Mouse (Mus musculus): ENCODE data around the gene Fam122c. TPM values are rescaled to one million over a fixed set of nuclear protein-coding genes. Genes with fewer than 3 reads are reported as not detected.

The Fam122c gene
- not detected in 2 replicates for polyA plus RNA-seq (2014; fragmentation: Nextera tagmentation; extraction: Ambion mirVana)

GRCm38 (mm10) chrX:53273124-53273523, at the start of gene Fam122c:
Gene Fam122c (plus strand): TSS chrX:53273424.
- Histone ChIP-seq H3K27ac (replicated peaks in 1 of 2; ENCODE audit: control insufficient read depth in 1 of 2, insufficient read depth in 1 of 2, low read depth in 2 of 2, low read length in 2 of 2) (no peak within 1 kb of the TSS), H3K27me3 (ENCODE audit: control insufficient read depth, insufficient read depth, low read length) (no peaks in the 10 kb centered on the region), H3K4me3 (ENCODE audit: control insufficient read depth in 1 of 2, insufficient read depth in 1 of 2, low read depth in 1 of 2, low read length in 2 of 2) (no peak within 1 kb of the TSS), H3K36me3 (ENCODE audit: control insufficient read depth, insufficient read depth, low read length) (no peaks in the 10 kb centered on the region), H3K4me1 (ENCODE audit: control insufficient read depth in 2 of 2, insufficient read depth in 2 of 2, low read length in 2 of 2) (no peaks in the 10 kb centered on the region; a peak in 1 of 4 replicates), H3K9ac (ENCODE audit: low read length) (no peak within 1 kb of the TSS), H3K9me3 (ENCODE audit: control insufficient read depth, low read length) (no peaks in the 10 kb centered on the region), H3K4me2 (ENCODE audit: low read length) (no peak within 1 kb of the TSS)
- 40% methylated on average over 1 of the region's 1 CpGs for WGBS
- no peak for ATAC-seq (ENCODE audit: insufficient number of reproducible peaks, insufficient read depth, low FRiP score, low read depth)

GRCm38 (mm10) chrX:53224353-53224944, 48.8 kb upstream of the Fam122c start:
- Histone ChIP-seq H3K4me2 (ENCODE audit: low read length) (no peak overlapping the region), H3K27me3 (ENCODE audit: control insufficient read depth, insufficient read depth, low read length) (no peaks in the 10 kb centered on the region), H3K4me3 (ENCODE audit: control insufficient read depth in 1 of 2, insufficient read depth in 1 of 2, low read depth in 1 of 2, low read length in 2 of 2) (no peak overlapping the region), H3K4me1 (ENCODE audit: control insufficient read depth in 2 of 2, insufficient read depth in 2 of 2, low read length in 2 of 2) (no peaks in the 10 kb centered on the region; a peak in 1 of 4 replicates), H3K9me3 (ENCODE audit: control insufficient read depth, low read length) (no peaks in the 10 kb centered on the region), H3K27ac (replicated peaks in 1 of 2; ENCODE audit: control insufficient read depth in 1 of 2, insufficient read depth in 1 of 2, low read depth in 2 of 2, low read length in 2 of 2) (peak overlapping the region; percentile 52 to 59), H3K36me3 (ENCODE audit: control insufficient read depth, insufficient read depth, low read length) (no peaks in the 10 kb centered on the region), H3K9ac (ENCODE audit: low read length) (no peak overlapping the region)
- 54% methylated on average over 6 of the region's 6 CpGs for WGBS
- no peak for ATAC-seq (ENCODE audit: insufficient number of reproducible peaks, insufficient read depth, low FRiP score, low read depth)

GRCm38 (mm10) chrX:53231965-53232364, 41.3 kb upstream of the Fam122c start:
- Histone ChIP-seq H3K9ac (ENCODE audit: low read length) (peak overlapping the region; percentile 65), H3K4me3 (ENCODE audit: control insufficient read depth in 1 of 2, insufficient read depth in 1 of 2, low read depth in 1 of 2, low read length in 2 of 2) (peak overlapping the region; percentile 24 to 26), H3K4me2 (ENCODE audit: low read length) (peak overlapping the region; percentile 63), H3K27ac (replicated peaks in 1 of 2; ENCODE audit: control insufficient read depth in 1 of 2, insufficient read depth in 1 of 2, low read depth in 2 of 2, low read length in 2 of 2) (peak overlapping the region; percentile 91 to 95), H3K4me1 (ENCODE audit: control insufficient read depth in 2 of 2, insufficient read depth in 2 of 2, low read length in 2 of 2) (peaks cover 0 to 5% of the 10 kb centered on the region in 2 experiments; a peak in 2 of 4 replicates), H3K9me3 (ENCODE audit: control insufficient read depth, low read length) (no peaks in the 10 kb centered on the region), H3K36me3 (ENCODE audit: control insufficient read depth, insufficient read depth, low read length) (no peaks in the 10 kb centered on the region), H3K27me3 (ENCODE audit: control insufficient read depth, insufficient read depth, low read length) (no peaks in the 10 kb centered on the region)
- 26% methylated on average over 13 of the region's 13 CpGs for WGBS
- ATAC-seq (ENCODE audit: insufficient number of reproducible peaks, insufficient read depth, low FRiP score, low read depth): no peak

- Histone ChIP-seq H3K4me1 (ENCODE audit: control insufficient read depth in 2 of 2, insufficient read depth in 2 of 2, low read length in 2 of 2) (peaks cover 0 to 5% of the 10 kb centered on the region in 2 experiments; a peak in 2 of 4 replicates), H3K4me3 (ENCODE audit: control insufficient read depth in 1 of 2, insufficient read depth in 1 of 2, low read depth in 1 of 2, low read length in 2 of 2) (no peak overlapping the region), H3K27ac (replicated peaks in 1 of 2; ENCODE audit: control insufficient read depth in 1 of 2, insufficient read depth in 1 of 2, low read depth in 2 of 2, low read length in 2 of 2) (peak overlapping the region in 1 of 2 experiments; percentile 21; a peak in 3 of 4 replicates), H3K9me3 (ENCODE audit: control insufficient read depth, low read length) (no peaks in the 10 kb centered on the region), H3K9ac (ENCODE audit: low read length) (no peak overlapping the region), H3K27me3 (ENCODE audit: control insufficient read depth, insufficient read depth, low read length) (no peaks in the 10 kb centered on the region), H3K36me3 (ENCODE audit: control insufficient read depth, insufficient read depth, low read length) (no peaks in the 10 kb centered on the region), H3K4me2 (ENCODE audit: low read length) (no peak overlapping the region)
- ATAC-seq (ENCODE audit: insufficient number of reproducible peaks, insufficient read depth, low FRiP score, low read depth): no peak
- 33% methylated on average over 4 of the region's 4 CpGs for WGBS
Observed at GRCm38 (mm10) chrX:53233689-53234088, 39.5 kb upstream of the Fam122c start.

GRCm38 (mm10) chrX:53236404-53236803, 36.8 kb upstream of the Fam122c start:
- no peaks in the 10 kb centered on the region for H3K27me3 ChIP-seq (ENCODE audit: control insufficient read depth, insufficient read depth, low read length)
- peaks cover 0 to 5% of the 10 kb centered on the region in 2 experiments; a peak in 2 of 4 replicates for H3K4me1 ChIP-seq (ENCODE audit: control insufficient read depth in 2 of 2, insufficient read depth in 2 of 2, low read length in 2 of 2)
- no peaks in the 10 kb centered on the region for H3K9me3 ChIP-seq (ENCODE audit: control insufficient read depth, low read length)
- H3K9ac ChIP-seq (ENCODE audit: low read length): no peak overlapping the region
- no peak overlapping the region for H3K4me3 ChIP-seq (ENCODE audit: control insufficient read depth in 1 of 2, insufficient read depth in 1 of 2, low read depth in 1 of 2, low read length in 2 of 2)
- 0 out of 4 replicates have a peak overlapping the region, but pooled peaks of 1 of the 2 experiments have one; percentile 37 for H3K27ac ChIP-seq (replicated peaks in 1 of 2; ENCODE audit: control insufficient read depth in 1 of 2, insufficient read depth in 1 of 2, low read depth in 2 of 2, low read length in 2 of 2)
- no peaks in the 10 kb centered on the region for H3K36me3 ChIP-seq (ENCODE audit: control insufficient read depth, insufficient read depth, low read length)
- WGBS: 30% methylated on average over 7 of the region's 7 CpGs
- ATAC-seq (ENCODE audit: insufficient number of reproducible peaks, insufficient read depth, low FRiP score, low read depth): no peak
- H3K4me2 ChIP-seq (ENCODE audit: low read length): no peak overlapping the region

- H3K27me3 ChIP-seq (ENCODE audit: control insufficient read depth, insufficient read depth, low read length): no peaks in the 10 kb centered on the region
- WGBS: 11% methylated on average over 2 of the region's 2 CpGs
Observed at GRCm38 (mm10) chrX:53237971-53238370, 35.3 kb upstream of the Fam122c start.

GRCm38 (mm10) chrX:53240011-53240410, 33.2 kb upstream of the Fam122c start, which contains the start of gene Plac1:
Gene Plac1 (minus strand): TSS chrX:53240111.
- Histone ChIP-seq H3K27ac (replicated peaks in 1 of 2; ENCODE audit: control insufficient read depth in 1 of 2, insufficient read depth in 1 of 2, low read depth in 2 of 2, low read length in 2 of 2) (no peak within 1 kb of the TSS), H3K36me3 (ENCODE audit: control insufficient read depth, insufficient read depth, low read length) (peaks cover 5% of the 10 kb centered on the region), H3K4me3 (ENCODE audit: control insufficient read depth in 1 of 2, insufficient read depth in 1 of 2, low read depth in 1 of 2, low read length in 2 of 2) (no peak within 1 kb of the TSS), H3K4me1 (ENCODE audit: control insufficient read depth in 2 of 2, insufficient read depth in 2 of 2, low read length in 2 of 2) (no peaks in the 10 kb centered on the region), H3K4me2 (ENCODE audit: low read length) (no peak within 1 kb of the TSS), H3K27me3 (ENCODE audit: control insufficient read depth, insufficient read depth, low read length) (no peaks in the 10 kb centered on the region), H3K9ac (ENCODE audit: low read length) (no peak within 1 kb of the TSS), H3K9me3 (ENCODE audit: control insufficient read depth, low read length) (no peaks in the 10 kb centered on the region)
- WGBS: 72% methylated on average over 4 of the region's 4 CpGs
- no peak for ATAC-seq (ENCODE audit: insufficient number of reproducible peaks, insufficient read depth, low FRiP score, low read depth)

More at GRCm38 (mm10) chrX:53237971-53238370, 35.3 kb upstream of the Fam122c start:
- Histone ChIP-seq H3K27ac (replicated peaks in 1 of 2; ENCODE audit: control insufficient read depth in 1 of 2, insufficient read depth in 1 of 2, low read depth in 2 of 2, low read length in 2 of 2) (no peak overlapping the region), H3K9ac (ENCODE audit: low read length) (no peak overlapping the region), H3K4me1 (ENCODE audit: control insufficient read depth in 2 of 2, insufficient read depth in 2 of 2, low read length in 2 of 2) (no peaks in the 10 kb centered on the region), H3K36me3 (ENCODE audit: control insufficient read depth, insufficient read depth, low read length) (no peaks in the 10 kb centered on the region), H3K4me3 (ENCODE audit: control insufficient read depth in 1 of 2, insufficient read depth in 1 of 2, low read depth in 1 of 2, low read length in 2 of 2) (no peak overlapping the region), H3K4me2 (ENCODE audit: low read length) (no peak overlapping the region), H3K9me3 (ENCODE audit: control insufficient read depth, low read length) (no peaks in the 10 kb centered on the region)
- ATAC-seq (ENCODE audit: insufficient number of reproducible peaks, insufficient read depth, low FRiP score, low read depth): no peak

GRCm38 (mm10) chrX:53255195-53255594, 18.0 kb upstream of the Fam122c start:
- no peaks in the 10 kb centered on the region for H3K4me1 ChIP-seq (ENCODE audit: control insufficient read depth in 2 of 2, insufficient read depth in 2 of 2, low read length in 2 of 2)
- H3K27ac ChIP-seq (replicated peaks in 1 of 2; ENCODE audit: control insufficient read depth in 1 of 2, insufficient read depth in 1 of 2, low read depth in 2 of 2, low read length in 2 of 2): no peak overlapping the region
- H3K9me3 ChIP-seq (ENCODE audit: control insufficient read depth, low read length): no peaks in the 10 kb centered on the region
- H3K4me2 ChIP-seq (ENCODE audit: low read length): no peak overlapping the region
- no peaks in the 10 kb centered on the region for H3K27me3 ChIP-seq (ENCODE audit: control insufficient read depth, insufficient read depth, low read length)
- no peak for ATAC-seq (ENCODE audit: insufficient number of reproducible peaks, insufficient read depth, low FRiP score, low read depth)
- H3K4me3 ChIP-seq (ENCODE audit: control insufficient read depth in 1 of 2, insufficient read depth in 1 of 2, low read depth in 1 of 2, low read length in 2 of 2): no peak overlapping the region
- no peak overlapping the region for H3K9ac ChIP-seq (ENCODE audit: low read length)
- peaks cover 39% of the 10 kb centered on the region for H3K36me3 ChIP-seq (ENCODE audit: control insufficient read depth, insufficient read depth, low read length)

Data from heart, embryonic 14.5 days (tissue).